Mouse (Mus musculus): ENCODE measurements around the gene Vasp. TPM values are rescaled to one million over a fixed set of nuclear protein-coding genes. Genes with fewer than 3 reads are reported as not detected.

Vasp gene
- polyA plus RNA-seq, 1 experiment from 2014 or later, result 38.0 TPM

DNA sequence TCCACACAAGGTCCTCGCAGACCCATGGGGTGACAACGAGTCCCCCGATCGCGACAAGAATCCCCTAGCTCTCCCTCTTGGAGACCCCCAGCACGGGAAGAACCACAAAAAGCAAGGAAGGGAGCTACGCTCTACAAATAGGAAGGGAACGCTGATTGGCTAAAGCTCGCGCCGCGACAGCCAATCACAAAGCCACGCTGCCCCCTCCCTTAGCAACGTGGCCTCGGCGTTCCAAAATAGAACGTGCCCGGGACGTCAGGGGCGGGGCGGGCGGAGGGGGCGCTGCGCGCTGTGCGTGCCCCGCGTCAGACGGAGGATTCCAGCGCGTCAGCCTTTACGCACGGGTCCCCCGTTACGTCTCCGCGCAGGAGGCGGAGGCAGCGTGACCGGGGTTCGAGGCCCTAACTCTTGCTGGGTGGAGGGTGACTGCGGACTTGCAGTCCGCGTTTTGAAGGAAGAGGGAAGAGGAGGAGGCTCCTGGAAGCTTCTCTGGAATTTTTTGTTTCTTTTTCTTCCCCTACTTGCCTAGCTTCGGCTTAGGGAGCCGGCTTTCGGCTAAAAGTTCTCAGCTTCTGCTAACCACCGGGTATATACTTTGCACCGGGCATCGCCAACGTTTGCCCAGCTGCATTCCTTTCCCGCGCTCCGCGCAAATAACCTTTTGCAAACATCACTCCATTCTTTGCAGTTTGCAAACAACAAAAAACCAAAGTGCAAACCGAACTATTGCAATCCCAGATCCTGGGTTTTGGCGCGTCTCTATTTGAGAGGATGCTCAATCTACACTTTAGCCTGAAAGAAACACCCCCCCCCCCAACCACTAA is 37.0 kb upstream of the Vasp start:
- H3K36me3 ChIP-seq, result no peaks in the 10 kb centered on the region
- H3K27ac ChIP-seq, result peak overlapping the region; percentile 49
- peaks cover 39% of the 10 kb centered on the region for H3K4me1 ChIP-seq (replicated peaks)
- ATAC-seq, result peak; percentile 82
- peak overlapping the region; percentile 60 for H3K9ac ChIP-seq (replicated peaks)
- H3K4me2 ChIP-seq (replicated peaks), result peak overlapping the region; percentile 81
- H3K9me3 ChIP-seq, result no peaks in the 10 kb centered on the region
- peak overlapping the region; percentile 49 for H3K4me3 ChIP-seq (replicated peaks)
- H3K27me3 ChIP-seq, result peaks cover 66% of the 10 kb centered on the region
- WGBS, result under 1% methylated on average over 58 of the region's 58 CpGs

DNA sequence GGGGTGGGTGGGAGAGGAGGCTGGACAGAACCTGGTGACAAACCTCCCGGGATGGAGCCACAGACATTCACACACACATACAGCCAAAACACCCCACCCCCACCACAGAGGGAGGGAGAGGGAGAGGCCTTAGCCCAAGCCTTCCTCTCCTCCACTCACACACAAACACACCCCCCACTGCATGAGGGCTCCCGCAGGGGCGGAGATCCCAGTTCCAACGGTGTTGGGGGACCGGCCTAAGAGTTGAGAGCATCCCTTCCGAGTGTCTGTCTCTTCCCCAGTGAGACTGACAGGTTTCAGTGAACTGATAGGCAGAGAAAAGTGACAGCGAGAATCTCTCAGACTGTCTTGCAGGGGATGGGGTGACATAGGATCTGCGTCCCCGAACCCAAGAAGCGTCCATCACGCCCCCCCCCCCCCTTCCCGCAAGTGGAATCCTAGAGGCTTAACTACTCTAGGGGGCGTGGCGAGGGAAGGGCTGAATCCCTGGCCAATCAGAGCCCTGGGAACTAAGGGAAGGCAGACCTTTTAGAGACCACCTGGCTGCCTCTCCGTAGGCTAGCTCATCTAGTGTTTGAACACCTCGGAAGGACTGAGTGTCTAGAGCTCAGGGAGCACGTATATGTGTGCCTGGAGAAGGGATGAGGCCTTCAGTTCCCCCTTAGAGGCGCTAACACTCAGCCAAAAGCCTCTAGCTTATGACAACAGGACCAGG is 36.3 kb upstream of the Vasp start:
- H3K27ac ChIP-seq, result peak overlapping the region; percentile 49; the same call in 1 of the 2 replicates
- peak overlapping the region; percentile 49 for H3K4me3 ChIP-seq (replicated peaks)
- peak overlapping the region; percentile 36 for H3K9ac ChIP-seq (replicated peaks)
- peaks cover 68% of the 10 kb centered on the region for H3K27me3 ChIP-seq
- ATAC-seq, result peak; percentile 65
- peaks cover 43% of the 10 kb centered on the region for H3K4me1 ChIP-seq (replicated peaks)
- no peaks in the 10 kb centered on the region for H3K9me3 ChIP-seq
- H3K36me3 ChIP-seq, result no peaks in the 10 kb centered on the region
- under 1% methylated on average over 17 of the region's 18 CpGs for WGBS
- H3K4me2 ChIP-seq (replicated peaks), result peak overlapping the region; percentile 81

- H3K9me3 ChIP-seq, result no peaks in the 10 kb centered on the region
- H3K4me3 ChIP-seq (replicated peaks), result peak overlapping the region; percentile 49; the same call in 1 of the 2 replicates
- WGBS, result 73% methylated on average over 23 of the region's 25 CpGs
- ATAC-seq, result no peak
- peaks cover 70% of the 10 kb centered on the region for H3K27me3 ChIP-seq
- no peaks in the 10 kb centered on the region for H3K36me3 ChIP-seq
- peaks cover 47% of the 10 kb centered on the region for H3K4me1 ChIP-seq (replicated peaks)
- no peak overlapping the region; the same call in 1 of the 2 replicates for H3K9ac ChIP-seq (replicated peaks)
- H3K27ac ChIP-seq, result no peak overlapping the region
- H3K4me2 ChIP-seq (replicated peaks), result peak overlapping the region; percentile 81; the same call in 1 of the 2 replicates
These were observed 35.5 kb upstream of the Vasp start for GRCm38 (mm10) chr7:19306819-19307738.

DNA sequence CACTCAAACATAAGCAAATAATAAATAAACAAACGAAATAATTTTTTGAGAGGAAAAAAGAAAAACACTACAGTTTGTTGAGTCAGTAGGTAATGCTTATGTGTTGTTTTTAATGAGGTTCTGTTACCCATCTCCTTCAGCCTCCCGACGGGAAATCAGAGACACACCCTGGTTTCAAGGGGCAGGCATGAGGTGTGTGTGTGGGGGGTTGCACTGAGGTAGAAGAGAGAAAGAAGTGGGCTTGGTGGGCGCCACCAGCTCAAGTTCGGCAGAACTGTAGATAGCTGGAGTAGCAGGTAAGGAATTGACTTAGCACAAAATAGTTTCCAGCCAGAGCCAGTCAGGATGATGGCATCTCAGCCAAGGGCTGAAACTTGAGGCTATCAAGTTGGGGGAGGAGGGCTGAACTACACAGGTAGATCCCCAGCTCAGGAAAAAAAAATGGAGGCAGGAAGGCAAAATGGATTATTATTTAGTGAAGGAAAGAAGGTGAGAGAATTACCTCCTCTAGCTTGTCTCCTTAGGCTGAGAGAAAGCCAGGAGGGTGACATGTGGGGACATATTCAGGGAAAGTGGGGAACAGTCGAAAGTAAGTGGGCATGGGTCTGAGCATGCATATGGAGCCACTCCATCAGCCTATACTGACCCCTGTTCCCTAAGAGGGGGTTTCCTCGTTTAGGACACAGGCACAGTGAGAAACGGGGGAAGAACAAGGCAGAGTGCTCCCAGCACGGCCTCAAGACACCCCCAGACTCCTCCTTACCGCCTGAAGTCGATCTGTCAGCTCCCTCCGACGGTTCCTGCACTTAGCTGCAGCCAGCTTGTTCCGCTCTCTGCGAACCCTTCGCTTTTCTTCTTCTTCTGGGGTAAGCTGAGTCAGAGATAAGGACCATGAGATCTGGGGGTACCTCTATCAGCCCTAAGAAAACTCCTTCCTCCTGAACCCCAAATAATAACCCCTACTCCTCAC is 34.5 kb upstream of the Vasp start:
- Histone ChIP-seq H3K27me3 (peaks cover 68% of the 10 kb centered on the region), H3K4me3 (replicated peaks) (no peak overlapping the region), H3K36me3 (no peaks in the 10 kb centered on the region), H3K9ac (replicated peaks) (no peak overlapping the region), H3K4me2 (replicated peaks) (no peak overlapping the region), H3K9me3 (no peaks in the 10 kb centered on the region), H3K27ac (no peak overlapping the region), H3K4me1 (replicated peaks) (peaks cover 55% of the 10 kb centered on the region)
- 52% methylated on average over 16 of the region's 16 CpGs for WGBS
- no peak for ATAC-seq

- H3K27ac ChIP-seq, result no peak overlapping the region
- no peak for ATAC-seq
- H3K27me3 ChIP-seq, result peaks cover 68% of the 10 kb centered on the region
- H3K4me2 ChIP-seq (replicated peaks), result peak overlapping the region; percentile 54
- H3K4me3 ChIP-seq (replicated peaks), result peak overlapping the region; percentile 32
- H3K9ac ChIP-seq (replicated peaks), result no peak overlapping the region; the same call in 1 of the 2 replicates
- no peaks in the 10 kb centered on the region for H3K9me3 ChIP-seq
- 15% methylated on average over 6 of the region's 6 CpGs for WGBS
- no peaks in the 10 kb centered on the region for H3K36me3 ChIP-seq
- peaks cover 54% of the 10 kb centered on the region for H3K4me1 ChIP-seq (replicated peaks)
These were observed 33.8 kb upstream of the Vasp start for GRCm38 (mm10) chr7:19305413-19305735.

GRCm38 (mm10) chr7:19304501-19305412 is 33.1 kb upstream of the Vasp start:
- Histone ChIP-seq H3K36me3 (no peaks in the 10 kb centered on the region), H3K9ac (replicated peaks) (peak overlapping the region; percentile 56), H3K27ac (no peak overlapping the region), H3K27me3 (peaks cover 68% of the 10 kb centered on the region), H3K4me3 (replicated peaks) (peak overlapping the region; percentile 32), H3K9me3 (no peaks in the 10 kb centered on the region), H3K4me2 (replicated peaks) (peak overlapping the region; percentile 54), H3K4me1 (replicated peaks) (peaks cover 54% of the 10 kb centered on the region)
- no peak for ATAC-seq
- WGBS, result under 1% methylated on average over 47 of the region's 48 CpGs

DNA sequence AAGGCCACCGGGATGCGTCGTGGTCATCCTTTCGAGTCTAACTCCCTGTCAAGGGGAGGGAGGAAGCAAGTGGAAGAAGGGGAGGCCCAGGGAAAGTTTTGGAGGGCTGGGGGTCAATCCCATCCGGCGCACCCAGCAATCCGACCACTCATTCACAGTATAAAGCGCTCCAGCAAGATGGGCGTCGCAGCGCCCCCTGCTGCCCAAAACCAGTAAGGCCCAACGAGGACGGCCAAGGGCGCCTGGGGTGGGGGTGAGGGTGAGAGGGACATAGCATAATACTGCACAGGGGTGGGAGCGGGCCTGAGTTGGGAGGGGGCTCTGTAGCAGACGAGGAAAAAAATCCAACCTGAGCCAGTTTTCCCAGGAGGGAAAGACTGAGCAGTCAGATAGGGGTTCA is 32.2 kb upstream of the Vasp start:
- Histone ChIP-seq H3K4me2 (replicated peaks) (peak overlapping the region; percentile 54), H3K27me3 (peaks cover 61% of the 10 kb centered on the region), H3K4me3 (replicated peaks) (peak overlapping the region; percentile 32), H3K9ac (replicated peaks) (0 out of 2 replicates have a peak overlapping the region, but pooled peaks have one; percentile 41), H3K4me1 (replicated peaks) (peaks cover 44% of the 10 kb centered on the region), H3K27ac (no peak overlapping the region), H3K9me3 (no peaks in the 10 kb centered on the region), H3K36me3 (no peaks in the 10 kb centered on the region)
- ATAC-seq, result no peak
- 1% methylated on average over 16 of the region's 16 CpGs for WGBS

DNA sequence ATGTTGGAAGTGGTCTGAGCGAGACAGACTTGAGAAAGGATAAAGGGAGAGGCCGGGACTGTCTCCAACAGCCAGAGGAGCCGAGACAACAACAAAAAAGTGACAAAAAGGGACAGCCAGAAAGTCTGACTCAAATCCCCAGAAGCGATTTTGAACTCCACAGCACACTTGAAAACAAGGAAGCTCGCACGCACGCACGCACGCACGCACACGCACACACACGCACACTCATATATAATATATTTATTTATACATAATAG is 31.4 kb upstream of the Vasp start:
- Histone ChIP-seq H3K9ac (replicated peaks) (no peak overlapping the region), H3K4me1 (replicated peaks) (peaks cover 40% of the 10 kb centered on the region), H3K27ac (no peak overlapping the region), H3K9me3 (no peaks in the 10 kb centered on the region), H3K4me2 (replicated peaks) (no peak overlapping the region), H3K27me3 (peaks cover 61% of the 10 kb centered on the region), H3K4me3 (replicated peaks) (no peak overlapping the region), H3K36me3 (no peaks in the 10 kb centered on the region)
- 76% methylated on average over 12 of the region's 12 CpGs for WGBS
- ATAC-seq, result no peak

DNA sequence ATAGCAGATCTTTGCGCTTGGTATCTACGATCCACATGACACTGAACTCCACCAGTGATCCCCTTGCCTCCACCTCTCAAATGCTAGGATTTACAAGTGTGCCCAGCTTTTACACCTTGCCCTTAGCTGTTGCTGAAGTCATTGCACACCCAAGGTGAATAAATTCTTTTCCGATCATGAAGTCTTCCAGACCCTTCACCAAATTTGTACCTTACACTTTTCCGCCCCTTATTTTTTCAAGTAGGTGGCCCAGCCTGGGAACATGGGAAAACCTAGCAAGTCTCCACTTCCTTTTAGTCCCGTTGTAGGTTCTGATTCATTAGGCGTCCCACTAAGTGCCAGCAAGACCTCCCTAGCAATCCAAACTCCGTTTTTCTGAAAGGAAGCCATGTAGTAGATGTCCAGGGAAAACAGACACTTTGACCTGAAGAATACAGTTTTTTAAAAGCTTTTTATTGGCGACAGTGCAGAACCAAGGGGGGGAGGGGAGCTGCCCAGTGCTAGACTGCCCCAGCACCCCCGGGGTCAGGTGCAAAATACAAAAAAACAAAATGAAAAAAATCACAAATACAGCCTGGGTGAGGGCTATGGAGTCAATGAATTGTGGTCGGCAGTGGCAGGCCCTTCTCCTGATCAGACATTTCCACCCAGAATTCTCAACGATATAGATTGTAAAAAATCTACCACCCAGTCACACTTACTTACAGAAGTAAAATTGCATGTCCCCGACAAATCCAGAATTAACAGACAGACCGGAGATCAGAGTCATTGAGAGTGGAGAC is 30.8 kb upstream of the Vasp start:
- Histone ChIP-seq H3K27ac (no peak overlapping the region), H3K9ac (replicated peaks) (peak overlapping the region; percentile 53; the same call in 1 of the 2 replicates), H3K27me3 (peaks cover 61% of the 10 kb centered on the region), H3K9me3 (no peaks in the 10 kb centered on the region), H3K4me3 (replicated peaks) (peak overlapping the region; percentile 46), H3K4me1 (replicated peaks) (peaks cover 36% of the 10 kb centered on the region), H3K4me2 (replicated peaks) (peak overlapping the region; percentile 65), H3K36me3 (no peaks in the 10 kb centered on the region)
- WGBS, result 47% methylated on average over 13 of the region's 13 CpGs
- no peak for ATAC-seq
